Comparison of ENCODE assay signal across 8 mouse cellular contexts in the genomic region with DNA sequence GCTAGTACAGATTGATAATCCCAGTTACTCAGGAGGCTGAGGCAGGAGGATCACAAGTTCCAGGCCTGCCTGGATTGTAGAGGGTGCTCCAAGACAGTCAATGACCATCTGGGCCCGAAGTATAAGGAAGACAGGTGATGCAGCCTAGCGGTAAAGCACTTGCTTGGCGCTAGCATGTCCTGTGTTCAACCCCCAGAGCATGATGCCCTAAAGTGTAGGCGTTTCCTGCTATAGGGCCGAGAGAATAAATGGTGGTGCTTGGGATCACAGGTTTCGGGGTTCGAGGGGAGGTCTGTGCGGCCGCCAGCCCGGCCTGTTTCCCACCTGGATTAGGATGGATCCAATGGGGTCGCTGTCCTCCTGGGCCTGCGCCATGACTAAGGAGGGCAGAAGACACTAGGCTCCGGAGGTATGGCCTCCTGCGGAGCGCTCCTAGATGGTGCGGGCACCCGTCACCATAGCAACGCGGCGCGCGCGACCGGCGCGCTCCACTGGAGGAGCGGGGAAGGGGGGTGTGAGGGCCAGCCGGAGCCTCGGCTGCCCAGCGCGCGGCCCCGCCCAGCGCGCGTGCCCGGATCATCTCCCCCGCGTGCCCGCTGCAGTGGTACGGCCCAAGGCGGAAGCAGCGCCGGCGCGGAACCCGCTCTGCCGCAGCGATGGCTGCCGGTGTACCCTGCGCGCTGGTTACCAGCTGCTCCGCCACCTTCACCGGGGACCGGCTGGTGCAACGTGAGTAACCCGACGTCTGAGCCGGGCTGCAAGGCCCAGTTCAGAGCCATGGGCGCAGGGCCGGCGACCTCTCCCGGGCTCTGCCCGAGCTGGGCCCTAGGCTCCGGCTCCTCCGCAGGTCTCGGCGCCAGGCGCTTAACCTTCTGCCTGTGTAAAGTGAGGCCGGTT. TPM values are rescaled to one million over a fixed set of nuclear protein-coding genes. Genes with fewer than 3 reads are reported as not detected.
DNase-seq lines count a peak whose midpoint lies in the region; ATAC-seq and TF ChIP-seq lines count a peak whose summit lies in the region.

A gene (minus strand): TSS at position 451 of the 897 bp plus-strand sequence.
A gene (plus strand): TSS at position 618 of the 897 bp plus-strand sequence.

- peak; percentile 99 for DNase-seq in B cell, adult 2 months
- peak; percentile 94 to 95 for DNase-seq in heart, adult 9 months (ENCODE audit: low spot score in 2 of 2)
- peak; percentile 97 for DNase-seq in kidney, adult 9 months
- peak; percentile 90 for DNase-seq in limb, embryonic 14.5 days (ENCODE audit: low spot score)
- peak; percentile 95 to 98 for DNase-seq in spleen, adult 2 months (ENCODE audit: low read depth in 1 of 2, low spot score in 2 of 2)

- no peaks in the 10 kb centered on the region for H3K36me3 ChIP-seq in embryonic facial prominence, embryonic 15.5 days
- H3K36me3 ChIP-seq in limb, embryonic 14.5 days (ENCODE audit: control insufficient read depth, insufficient read depth, low read length), result no peaks in the 10 kb centered on the region
- H3K36me3 ChIP-seq in midbrain, embryonic 16.5 days (ENCODE audit: control insufficient read depth, insufficient read depth, low read length), result no peaks in the 10 kb centered on the region
- no peaks in the 10 kb centered on the region for H3K36me3 ChIP-seq in spleen, adult 2 months (ENCODE audit: control insufficient read depth, insufficient read depth, low read length)

- peak; percentile 47; the same call in 1 of the 2 replicates for TF ChIP-seq POLR2A in bone marrow macrophage, adult 2 months (IDR thresholded peaks at IDR 0.05; ENCODE audit: borderline replicate concordance, low read depth, low read length)
- TF ChIP-seq POLR2A in limb, embryonic 14.5 days (IDR thresholded peaks at IDR 0.05; ENCODE audit: borderline replicate concordance, extremely low read depth, insufficient read depth, insufficient read length), result peak; percentile 68; the same call in 1 of the 2 replicates
- peak; percentile 90 for TF ChIP-seq POLR2A in spleen, adult 2 months (IDR thresholded peaks at IDR 0.05; ENCODE audit: low read depth, low read length)

- H3K9ac ChIP-seq in embryonic facial prominence, embryonic 15.5 days, result peak within 1 kb of the TSS; percentile 50
- peak within 1 kb of the TSS; percentile 74 for H3K9ac ChIP-seq in limb, embryonic 14.5 days (ENCODE audit: low read depth, low read length, severe bottlenecking)
- peak within 1 kb of the TSS; percentile 91 for H3K9ac ChIP-seq in midbrain, embryonic 16.5 days (ENCODE audit: low read depth, low read length)

- WGBS in embryonic facial prominence, embryonic 15.5 days, result 1% methylated on average over 70 of the region's 70 CpGs
- WGBS in limb, embryonic 14.5 days, result 3% methylated on average over 38 of the region's 70 CpGs
- WGBS in midbrain, embryonic 16.5 days, result 2% methylated on average over 57 of the region's 70 CpGs
- under 1% methylated on average over 69 of the region's 70 CpGs for WGBS in spleen, adult 2 months

- peak within 1 kb of the TSS; percentile 92 for H3K4me3 ChIP-seq in bone marrow macrophage, adult 2 months (ENCODE audit: insufficient read depth, low read length)
- peak within 1 kb of the TSS; percentile 79 for H3K4me3 ChIP-seq in embryonic facial prominence, embryonic 15.5 days (replicated peaks)
- peak within 1 kb of the TSS; percentile 74 for H3K4me3 ChIP-seq in limb, embryonic 14.5 days (replicated peaks; ENCODE audit: low read length)
- H3K4me3 ChIP-seq in midbrain, embryonic 16.5 days (ENCODE audit: low read depth, low read length), result peak within 1 kb of the TSS; percentile 93
- peak within 1 kb of the TSS; percentile 86 for H3K4me3 ChIP-seq in spleen, adult 2 months (ENCODE audit: extremely low read depth, insufficient read depth, insufficient read length)

- no peaks in the 10 kb centered on the region for H3K27me3 ChIP-seq in embryonic facial prominence, embryonic 15.5 days
- H3K27me3 ChIP-seq in limb, embryonic 14.5 days (ENCODE audit: control insufficient read depth, insufficient read depth, low read length), result no peaks in the 10 kb centered on the region
- no peaks in the 10 kb centered on the region for H3K27me3 ChIP-seq in midbrain, embryonic 16.5 days (ENCODE audit: control insufficient read depth, insufficient read depth, low read depth, low read length)
- H3K27me3 ChIP-seq in spleen, adult 2 months (ENCODE audit: control insufficient read depth, insufficient read depth, low read length), result no peaks in the 10 kb centered on the region

- peak within 1 kb of the TSS; percentile 56 for H3K4me2 ChIP-seq in embryonic facial prominence, embryonic 15.5 days (replicated peaks)
- peak within 1 kb of the TSS; percentile 57 for H3K4me2 ChIP-seq in limb, embryonic 14.5 days (replicated peaks; ENCODE audit: low read depth, low read length, severe bottlenecking)
- H3K4me2 ChIP-seq in midbrain, embryonic 16.5 days (ENCODE audit: low read length), result peak within 1 kb of the TSS; percentile 62

- H3K27ac ChIP-seq in bone marrow macrophage, adult 2 months (ENCODE audit: insufficient read depth, low read depth, low read length), result peak within 1 kb of the TSS; percentile 42
- H3K27ac ChIP-seq in embryonic facial prominence, embryonic 15.5 days (replicated peaks), result no peak within 1 kb of the TSS
- no peak within 1 kb of the TSS for H3K27ac ChIP-seq in limb, embryonic 14.5 days (replicated peaks; ENCODE audit: low read depth, low read length)
- H3K27ac ChIP-seq in midbrain, embryonic 16.5 days (ENCODE audit: low read length), result peak within 1 kb of the TSS; percentile 89
- H3K27ac ChIP-seq in spleen, adult 2 months (ENCODE audit: insufficient read depth, low read length), result peak within 1 kb of the TSS; percentile 66

- H3K9me3 ChIP-seq in embryonic facial prominence, embryonic 15.5 days (replicated peaks), result no peaks in the 10 kb centered on the region
- no peaks in the 10 kb centered on the region for H3K9me3 ChIP-seq in limb, embryonic 14.5 days (ENCODE audit: control insufficient read depth, low read length)
- H3K9me3 ChIP-seq in midbrain, embryonic 16.5 days (replicated peaks; ENCODE audit: control insufficient read depth, low read length, poor library complexity, severe bottlenecking), result no peaks in the 10 kb centered on the region

- H3K4me1 ChIP-seq in bone marrow macrophage, adult 2 months (ENCODE audit: control insufficient read depth, insufficient read depth, low read length), result peaks cover 11% of the 10 kb centered on the region
- peaks cover 19% of the 10 kb centered on the region for H3K4me1 ChIP-seq in embryonic facial prominence, embryonic 15.5 days
- H3K4me1 ChIP-seq in limb, embryonic 14.5 days (ENCODE audit: control insufficient read depth, insufficient read depth, low read length), result peaks cover 13% of the 10 kb centered on the region
- H3K4me1 ChIP-seq in midbrain, embryonic 16.5 days (ENCODE audit: control insufficient read depth, insufficient read depth, low read length), result peaks cover 11% of the 10 kb centered on the region
- peaks cover 7% of the 10 kb centered on the region; the same call in 1 of the 2 replicates for H3K4me1 ChIP-seq in spleen, adult 2 months (ENCODE audit: control insufficient read depth, insufficient read depth, insufficient read length)

- peak; percentile 99 for ATAC-seq in embryonic facial prominence, embryonic 15.5 days (ENCODE audit: insufficient number of reproducible peaks, low FRiP score, low TSS enrichment, low read depth)
- peak; percentile 93 for ATAC-seq in limb, embryonic 14.5 days (ENCODE audit: low FRiP score, low read depth)
- ATAC-seq in midbrain, embryonic 16.5 days, result peak; percentile 96

- TF ChIP-seq CTCF in bone marrow macrophage, adult 2 months (IDR thresholded peaks at IDR 0.05; ENCODE audit: low read depth, low read length), result no peak
- TF ChIP-seq CTCF in spleen, adult 2 months (IDR thresholded peaks at IDR 0.05; ENCODE audit: extremely low read depth, insufficient read depth, insufficient read length, insufficient replicate concordance), result no peak

RNA-seq across cellular contexts. Expression of the first gene that starts in this region (rescaled TPM):
- not detected in 2 replicates for polyA plus RNA-seq in bone marrow macrophage, adult 2 months (2012; ENCODE audit: insufficient read depth, insufficient read length, missing spikeins)
- 0.21 and 0.60 TPM in 2 replicates for polyA plus RNA-seq in embryonic facial prominence, embryonic 15.5 days (2015; fragmentation: Nextera tagmentation; extraction: Ambion mirVana)
- polyA plus RNA-seq in limb, embryonic 14.5 days (2012; rRNA removed), result 0.05 TPM in 2 replicates
- polyA plus RNA-seq in limb, embryonic 14.5 days (2014; fragmentation: Nextera tagmentation; extraction: Ambion mirVana), result 0.07 and 0.11 TPM in 2 replicates
- polyA plus RNA-seq in midbrain, embryonic 16.5 days (2015; fragmentation: Nextera tagmentation; extraction: Ambion mirVana), result 0.15 TPM in 1 of 2 replicates, not detected in the other
- not detected in 2 replicates for polyA plus RNA-seq in spleen, adult 2 months (2012; rRNA removed)

RNA-seq across cellular contexts. Expression of the second gene that starts in this region (rescaled TPM):
- polyA plus RNA-seq in bone marrow macrophage, adult 2 months (2012; ENCODE audit: insufficient read depth, insufficient read length, missing spikeins), result 46.2 and 46.5 TPM in 2 replicates
- polyA plus RNA-seq in embryonic facial prominence, embryonic 15.5 days (2015; fragmentation: Nextera tagmentation; extraction: Ambion mirVana), result 30.3 and 33.0 TPM in 2 replicates
- polyA plus RNA-seq in limb, embryonic 14.5 days (2012; rRNA removed), result 12.6 and 12.7 TPM in 2 replicates
- polyA plus RNA-seq in limb, embryonic 14.5 days (2014; fragmentation: Nextera tagmentation; extraction: Ambion mirVana), result 25.9 and 27.4 TPM in 2 replicates
- 69.6 and 70.7 TPM in 2 replicates for polyA plus RNA-seq in midbrain, embryonic 16.5 days (2015; fragmentation: Nextera tagmentation; extraction: Ambion mirVana)
- polyA plus RNA-seq in spleen, adult 2 months (2012; rRNA removed), result 14.1 and 16.7 TPM in 2 replicates

Comparison
In these comparisons a context has a peak if more than half of its experiments do, and no peak if none do; other contexts are left out.
1. H3K27ac ChIP-seq: peak in bone marrow macrophage, adult 2 months (single experiment), midbrain, embryonic 16.5 days (single experiment) and spleen, adult 2 months (single experiment); none in embryonic facial prominence, embryonic 15.5 days (single experiment) and limb, embryonic 14.5 days (single experiment).
2. Peak in every context shown above with its lines, with median percentiles within 50 percentile points of each other: DNase-seq, H3K4me3 ChIP-seq, POLR2A ChIP-seq, ATAC-seq, H3K4me2 ChIP-seq and H3K9ac ChIP-seq.